In the genomic region with DNA sequence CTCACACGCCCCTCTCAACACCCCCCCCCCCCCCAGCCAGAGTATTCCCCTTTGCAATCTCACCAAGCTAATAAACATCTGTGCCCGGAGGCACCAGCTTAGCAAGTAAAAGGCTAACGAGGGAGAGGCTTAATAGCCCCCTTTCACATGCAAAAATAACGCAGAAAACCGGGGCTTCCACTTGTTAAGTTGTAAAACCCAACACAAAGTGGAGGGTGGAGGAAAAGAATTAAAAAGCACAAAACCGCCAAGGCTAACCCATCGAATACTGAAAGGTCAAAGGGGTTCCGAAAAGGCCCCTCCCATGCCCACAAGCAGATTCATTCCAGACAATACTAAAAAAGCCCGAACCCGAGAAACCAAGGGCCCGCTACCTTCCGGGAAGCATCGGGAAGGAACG, we compare ENCODE assay signal across 7 mouse cellular contexts. TPM values are rescaled to one million over a fixed set of nuclear protein-coding genes. Genes with fewer than 3 reads are reported as not detected.
A peak's percentile ranks its signal among the peaks of the same experiment; 100 is the strongest.
DNase-seq lines count a peak whose midpoint lies in the region; ATAC-seq and TF ChIP-seq lines count a peak whose summit lies in the region.

No protein-coding gene starts in this region.

- peak overlapping the region; percentile 77 for H3K4me2 ChIP-seq in embryonic facial prominence, embryonic 11.5 days (ENCODE audit: low read depth, low read length)
- peak overlapping the region; percentile 86 for H3K4me2 ChIP-seq in intestine, embryonic 16.5 days (ENCODE audit: low read depth, low read length)
- H3K4me2 ChIP-seq in neural tube, embryonic 15.5 days, result peak overlapping the region; percentile 85

- peaks cover 5% of the 10 kb centered on the region for H3K4me1 ChIP-seq in lung, adult 2 months (ENCODE audit: control insufficient read depth, insufficient read depth, low read length)
- no peaks in the 10 kb centered on the region for H3K4me1 ChIP-seq in embryonic facial prominence, embryonic 11.5 days (ENCODE audit: control insufficient read depth, insufficient read depth, low read length)
- peaks cover 20% of the 10 kb centered on the region for H3K4me1 ChIP-seq in intestine, embryonic 16.5 days (ENCODE audit: control insufficient read depth, insufficient read depth, low read length)
- peaks cover 31% of the 10 kb centered on the region for H3K4me1 ChIP-seq in neural tube, embryonic 15.5 days

- no peak for ATAC-seq in embryonic facial prominence, embryonic 11.5 days (replicated peaks; ENCODE audit: insufficient number of reproducible peaks, low FRiP score, low TSS enrichment, low read depth)
- ATAC-seq in intestine, embryonic 16.5 days, result no peak
- no peak for ATAC-seq in neural tube, embryonic 15.5 days (ENCODE audit: low FRiP score)
- no peak for ATAC-seq in megakaryocyte progenitor cell, adult 5-6 weeks (replicated peaks; ENCODE audit: poor library complexity)

- H3K4me3 ChIP-seq in lung, adult 2 months (replicated peaks; ENCODE audit: extremely low read depth, low read depth, low read length), result peak overlapping the region; percentile 86
- H3K4me3 ChIP-seq in embryonic facial prominence, embryonic 11.5 days (ENCODE audit: low read depth, low read length), result peak overlapping the region; percentile 76
- H3K4me3 ChIP-seq in intestine, embryonic 16.5 days (ENCODE audit: low read length), result peak overlapping the region; percentile 96
- peak overlapping the region; percentile 87 for H3K4me3 ChIP-seq in neural tube, embryonic 15.5 days (replicated peaks)

- no peak for TF ChIP-seq POLR2A in lung, adult 2 months (IDR thresholded peaks at IDR 0.05; ENCODE audit: borderline replicate concordance, extremely low read depth, low read depth, low read length)

- H3K9ac ChIP-seq in embryonic facial prominence, embryonic 11.5 days (replicated peaks; ENCODE audit: low read length), result peak overlapping the region; percentile 92
- peak overlapping the region; percentile 87 for H3K9ac ChIP-seq in intestine, embryonic 16.5 days (ENCODE audit: low read depth, low read length)
- peak overlapping the region; percentile 79 for H3K9ac ChIP-seq in neural tube, embryonic 15.5 days (replicated peaks)

- H3K27ac ChIP-seq in embryonic facial prominence, embryonic 11.5 days (replicated peaks; ENCODE audit: low read depth, low read length), result no peak overlapping the region
- H3K27ac ChIP-seq in intestine, embryonic 16.5 days (ENCODE audit: low read length), result peak overlapping the region; percentile 96; the same call in 1 of the 2 replicates
- peak overlapping the region; percentile 94 for H3K27ac ChIP-seq in neural tube, embryonic 15.5 days (replicated peaks)

- WGBS in lung, adult 2 months, result under 1% methylated on average over 14 of the region's 14 CpGs
- WGBS in embryonic facial prominence, embryonic 11.5 days, result under 1% methylated on average over 14 of the region's 14 CpGs
- WGBS in intestine, embryonic 16.5 days, result 0% methylated on average over 14 of the region's 14 CpGs
- 0% methylated on average over 14 of the region's 14 CpGs for WGBS in neural tube, embryonic 15.5 days

- H3K9me3 ChIP-seq in embryonic facial prominence, embryonic 11.5 days (replicated peaks; ENCODE audit: control insufficient read depth, low read length), result no peaks in the 10 kb centered on the region
- H3K9me3 ChIP-seq in intestine, embryonic 16.5 days (ENCODE audit: control insufficient read depth, low read length), result no peaks in the 10 kb centered on the region
- no peaks in the 10 kb centered on the region for H3K9me3 ChIP-seq in neural tube, embryonic 15.5 days (replicated peaks)

- no peak for TF ChIP-seq CTCF in lung, adult 2 months (IDR thresholded peaks at IDR 0.05; ENCODE audit: insufficient read depth, low read length)

- H3K36me3 ChIP-seq in embryonic facial prominence, embryonic 11.5 days (replicated peaks; ENCODE audit: control insufficient read depth, insufficient read depth, low read depth, low read length), result no peaks in the 10 kb centered on the region
- H3K36me3 ChIP-seq in intestine, embryonic 16.5 days (ENCODE audit: control insufficient read depth, insufficient read depth, low read length), result no peaks in the 10 kb centered on the region
- no peaks in the 10 kb centered on the region for H3K36me3 ChIP-seq in neural tube, embryonic 15.5 days

- DNase-seq in lung, adult 2 months, result no peak
- no peak for DNase-seq in lung, adult 18-20 months
- DNase-seq in embryonic facial prominence, embryonic 11.5 days (ENCODE audit: low spot score), result no peak
- no peak for DNase-seq in left cerebral cortex, postnatal 10 days (ENCODE audit: extremely low spot score in 1 of 2, low spot score in 2 of 2)

- no peaks in the 10 kb centered on the region for H3K27me3 ChIP-seq in embryonic facial prominence, embryonic 11.5 days (ENCODE audit: control insufficient read depth, insufficient read depth, low read length)
- no peaks in the 10 kb centered on the region for H3K27me3 ChIP-seq in intestine, embryonic 16.5 days (replicated peaks; ENCODE audit: control insufficient read depth, insufficient read depth, low read length)
- H3K27me3 ChIP-seq in neural tube, embryonic 15.5 days (replicated peaks), result no peaks in the 10 kb centered on the region

- intact Hi-C loops in left cerebral cortex, postnatal 10 days (cut with DNase I), result no loop called here

RNA-seq across cellular contexts. Expression of gene Gm21992, which starts 1.1 kb away (rescaled TPM):
- polyA plus RNA-seq in lung, adult 2 months (2012; rRNA removed), result 7.6 and 13.5 TPM in 2 replicates
- 18.4 and 25.8 TPM in 2 replicates for polyA plus RNA-seq in embryonic facial prominence, embryonic 11.5 days (2014; fragmentation: Nextera tagmentation; extraction: Ambion mirVana)
- polyA plus RNA-seq in intestine, embryonic 16.5 days (2015; fragmentation: Nextera tagmentation; extraction: Ambion mirVana), result 29.4 and 30.1 TPM in 2 replicates
- polyA plus RNA-seq in neural tube, embryonic 15.5 days (2015; fragmentation: Nextera tagmentation; extraction: Ambion mirVana), result 14.8 and 20.1 TPM in 2 replicates
- 23.2 and 23.5 TPM in 2 replicates for total RNA-seq in megakaryocyte progenitor cell, adult 5-6 weeks (2015)
- total RNA-seq in megakaryocyte progenitor cell, adult 5-6 weeks (2017), result 18.2 and 35.5 TPM in 2 replicates
- 10 to 100 TPM; 16.0 to 16.2 TPM for total RNA-seq in left cerebral cortex, postnatal 10 days (2021)

RNA-seq across cellular contexts. Expression of gene Rbm14, which starts 1.1 kb away (rescaled TPM):
- polyA plus RNA-seq in lung, adult 2 months (2012; rRNA removed), result 42.4 and 52.1 TPM in 2 replicates
- 110 and 111 TPM in 2 replicates for polyA plus RNA-seq in embryonic facial prominence, embryonic 11.5 days (2014; fragmentation: Nextera tagmentation; extraction: Ambion mirVana)
- polyA plus RNA-seq in intestine, embryonic 16.5 days (2015; fragmentation: Nextera tagmentation; extraction: Ambion mirVana), result 73.1 and 77.0 TPM in 2 replicates
- polyA plus RNA-seq in neural tube, embryonic 15.5 days (2015; fragmentation: Nextera tagmentation; extraction: Ambion mirVana), result 55.0 and 65.1 TPM in 2 replicates
- total RNA-seq in megakaryocyte progenitor cell, adult 5-6 weeks (2015), result 42.7 and 45.9 TPM in 2 replicates
- 18.9 and 20.8 TPM in 2 replicates for total RNA-seq in megakaryocyte progenitor cell, adult 5-6 weeks (2017)
- 10 to 100 TPM; 52.7 to 57.0 TPM for total RNA-seq in left cerebral cortex, postnatal 10 days (2021)

RNA-seq across cellular contexts. Expression of gene Rbm4, which starts 16.6 kb away (rescaled TPM):
- polyA plus RNA-seq in lung, adult 2 months (2012; rRNA removed), result 28.6 and 36.1 TPM in 2 replicates
- 92.9 and 109 TPM in 2 replicates for polyA plus RNA-seq in embryonic facial prominence, embryonic 11.5 days (2014; fragmentation: Nextera tagmentation; extraction: Ambion mirVana)
- polyA plus RNA-seq in intestine, embryonic 16.5 days (2015; fragmentation: Nextera tagmentation; extraction: Ambion mirVana), result 47.3 and 49.4 TPM in 2 replicates
- polyA plus RNA-seq in neural tube, embryonic 15.5 days (2015; fragmentation: Nextera tagmentation; extraction: Ambion mirVana), result 67.2 and 76.2 TPM in 2 replicates
- 34.2 and 37.0 TPM in 2 replicates for total RNA-seq in megakaryocyte progenitor cell, adult 5-6 weeks (2015)
- total RNA-seq in megakaryocyte progenitor cell, adult 5-6 weeks (2017), result 57.1 and 89.5 TPM in 2 replicates
- total RNA-seq in left cerebral cortex, postnatal 10 days (2021), result 10 to 100 TPM; 68.0 to 68.9 TPM

RNA-seq across cellular contexts. Expression of gene Ccs, which starts 28.8 kb away (rescaled TPM):
- polyA plus RNA-seq in lung, adult 2 months (2012; rRNA removed), result 32.5 and 44.7 TPM in 2 replicates
- 44.9 and 45.8 TPM in 2 replicates for polyA plus RNA-seq in embryonic facial prominence, embryonic 11.5 days (2014; fragmentation: Nextera tagmentation; extraction: Ambion mirVana)
- 61.4 and 65.8 TPM in 2 replicates for polyA plus RNA-seq in intestine, embryonic 16.5 days (2015; fragmentation: Nextera tagmentation; extraction: Ambion mirVana)
- polyA plus RNA-seq in neural tube, embryonic 15.5 days (2015; fragmentation: Nextera tagmentation; extraction: Ambion mirVana), result 42.4 and 47.9 TPM in 2 replicates
- 30.0 and 30.6 TPM in 2 replicates for total RNA-seq in megakaryocyte progenitor cell, adult 5-6 weeks (2015)
- 31.9 and 32.3 TPM in 2 replicates for total RNA-seq in megakaryocyte progenitor cell, adult 5-6 weeks (2017)
- 10 to 100 TPM; 37.4 to 38.6 TPM for total RNA-seq in left cerebral cortex, postnatal 10 days (2021)

RNA-seq across cellular contexts. Expression of gene Ccdc87, which starts 28.9 kb away (rescaled TPM):
- polyA plus RNA-seq in lung, adult 2 months (2012; rRNA removed), result 0.33 and 0.46 TPM in 2 replicates
- polyA plus RNA-seq in embryonic facial prominence, embryonic 11.5 days (2014; fragmentation: Nextera tagmentation; extraction: Ambion mirVana), result not detected in 2 replicates
- 0.06 TPM in 1 of 2 replicates, not detected in the other for polyA plus RNA-seq in intestine, embryonic 16.5 days (2015; fragmentation: Nextera tagmentation; extraction: Ambion mirVana)
- 0.37 and 0.52 TPM in 2 replicates for polyA plus RNA-seq in neural tube, embryonic 15.5 days (2015; fragmentation: Nextera tagmentation; extraction: Ambion mirVana)
- total RNA-seq in megakaryocyte progenitor cell, adult 5-6 weeks (2015), result not detected in 2 replicates
- total RNA-seq in megakaryocyte progenitor cell, adult 5-6 weeks (2017), result not detected in 2 replicates
- total RNA-seq in left cerebral cortex, postnatal 10 days (2021), result 1 to 10 TPM; 2.4 to 2.9 TPM
